In genomic region chr11:68675274-68675673, GRCm38 (mm10) we compare ENCODE assay signal across 13 mouse cellular contexts. TPM values are rescaled to one million over a fixed set of nuclear protein-coding genes. Genes with fewer than 3 reads are reported as not detected.
DNase-seq lines count a peak whose midpoint lies in the region; ATAC-seq and TF ChIP-seq lines count a peak whose summit lies in the region.
"Had no signal": no experiment of that assay in that cellular context is flagged by ENCODE, and none has a peak within 500 bp of the region (broad histone marks: within the 10 kb centered on the region; RNA-seq: fewer than 3 reads in every experiment).

No protein-coding gene starts in this region.

- WGBS in heart, embryonic 13.5 days, result 33% methylated on average over 3 of the region's 3 CpGs
- WGBS in lung, adult 2 months, result 49% methylated on average over 3 of the region's 3 CpGs
- WGBS in liver, embryonic 12.5 days (ENCODE audit: insufficient replicate concordance), result 55% methylated on average over 3 of the region's 3 CpGs

- H3K4me2 ChIP-seq in heart, embryonic 13.5 days, result no peak overlapping the region
- H3K4me2 ChIP-seq in myocyte (ENCODE audit: low read depth), result peak overlapping the region; percentile 24
- no peak overlapping the region for H3K4me2 ChIP-seq in liver, embryonic 12.5 days

- no peaks in the 10 kb centered on the region for H3K36me3 ChIP-seq in heart, embryonic 13.5 days
- H3K36me3 ChIP-seq in myocyte (ENCODE audit: control insufficient read depth, insufficient read depth), result no peaks in the 10 kb centered on the region
- no peaks in the 10 kb centered on the region for H3K36me3 ChIP-seq in liver, embryonic 12.5 days

- H3K9ac ChIP-seq in heart, embryonic 13.5 days, result peak overlapping the region; percentile 58; the same call in 1 of the 2 replicates
- no peak overlapping the region for H3K9ac ChIP-seq in liver, embryonic 12.5 days

- DNase-seq in heart, adult 8-10 months (ENCODE audit: low spot score), result no peak
- peak; percentile 17 for DNase-seq in lung, postnatal 10 days
- no peak for DNase-seq in lung, adult 2 months
- no peak for DNase-seq in B cell, adult 2 months
- DNase-seq: cerebellum, postnatal 25 days; gastrocnemius, postnatal 25 days; kidney, postnatal 14 days; thymus, postnatal 36 days had no signal

- no peak for TF ChIP-seq CTCF in lung, adult 2 months (IDR thresholded peaks at IDR 0.05; ENCODE audit: insufficient read depth, low read length)
- no peak for TF ChIP-seq CTCF in embryonic fibroblast, embryonic 13.5 days (IDR thresholded peaks at IDR 0.05; ENCODE audit: borderline replicate concordance, insufficient read depth, low read length)

- ATAC-seq in heart, embryonic 13.5 days (ENCODE audit: extremely low read depth, insufficient number of reproducible peaks, low FRiP score, low TSS enrichment), result no peak
- no peak for ATAC-seq in liver, embryonic 12.5 days
- ATAC-seq: inflammation-experienced regulatory T-cells, adult 6 months had no signal

- peaks cover 35% of the 10 kb centered on the region for H3K4me1 ChIP-seq in heart, embryonic 13.5 days
- peaks cover 5% of the 10 kb centered on the region for H3K4me1 ChIP-seq in lung, adult 2 months (ENCODE audit: control insufficient read depth, insufficient read depth, low read length)
- H3K4me1 ChIP-seq in embryonic fibroblast, embryonic 13.5 days (ENCODE audit: control insufficient read depth, insufficient read depth, low read length), result peaks cover 7% of the 10 kb centered on the region
- H3K4me1 ChIP-seq in liver, embryonic 12.5 days, result no peaks in the 10 kb centered on the region

- H3K27ac ChIP-seq in heart, embryonic 13.5 days (replicated peaks), result peak overlapping the region; percentile 90
- peak overlapping the region; percentile 91 for H3K27ac ChIP-seq in embryonic fibroblast, embryonic 13.5 days (ENCODE audit: insufficient read depth, low read length)
- H3K27ac ChIP-seq in liver, embryonic 12.5 days, result no peak overlapping the region

- H3K9me3 ChIP-seq in heart, embryonic 13.5 days, result no peaks in the 10 kb centered on the region
- no peaks in the 10 kb centered on the region for H3K9me3 ChIP-seq in liver, embryonic 12.5 days (replicated peaks)

- H3K27me3 ChIP-seq in heart, embryonic 13.5 days (replicated peaks), result no peaks in the 10 kb centered on the region
- H3K27me3 ChIP-seq in myocyte (ENCODE audit: control insufficient read depth, insufficient read depth, insufficient read length), result no peaks in the 10 kb centered on the region
- H3K27me3 ChIP-seq in liver, embryonic 12.5 days (replicated peaks), result peaks cover 6% of the 10 kb centered on the region; the same call in 1 of the 2 replicates

- H3ac ChIP-seq in myocyte (ENCODE audit: control insufficient read depth, insufficient read length), result no peak overlapping the region

- H3K79me2 ChIP-seq in myocyte (ENCODE audit: control insufficient read depth, insufficient read depth), result no peaks in the 10 kb centered on the region

- no peak overlapping the region for H3K4me3 ChIP-seq in heart, embryonic 13.5 days
- no peak overlapping the region for H3K4me3 ChIP-seq in lung, adult 2 months (replicated peaks; ENCODE audit: extremely low read depth, low read depth, low read length)
- no peak overlapping the region for H3K4me3 ChIP-seq in embryonic fibroblast, embryonic 13.5 days (ENCODE audit: insufficient read depth, low read length)
- no peak overlapping the region for H3K4me3 ChIP-seq in myocyte
- H3K4me3 ChIP-seq in liver, embryonic 12.5 days, result no peak overlapping the region

- no peak for TF ChIP-seq POLR2A in lung, adult 2 months (IDR thresholded peaks at IDR 0.05; ENCODE audit: borderline replicate concordance, extremely low read depth, low read depth, low read length)
- no peak for TF ChIP-seq POLR2A in embryonic fibroblast, embryonic 13.5 days (IDR thresholded peaks at IDR 0.05; ENCODE audit: low read depth, low read length)
- TF ChIP-seq POLR2A in myocyte (IDR thresholded peaks at IDR 0.05; ENCODE audit: insufficient read length, low read depth), result no peak

TF ChIP-seq in myocyte, 11 proteins besides CTCF, POLR2A, EP300 and RAD21:
- TF ChIP-seq MAX (IDR thresholded peaks at IDR 0.05; ENCODE audit: low read depth) (no peak), CEBPB (IDR thresholded peaks at IDR 0.05; ENCODE audit: insufficient read depth, poor library complexity, severe bottlenecking) (peak; percentile 39; the same call in 1 of the 2 replicates), E2F4 (IDR thresholded peaks at IDR 0.05; ENCODE audit: insufficient read depth) (no peak), POLR2AphosphoS2 (IDR thresholded peaks at IDR 0.05; ENCODE audit: insufficient read length, low read depth) (no peak), TCF3 (IDR thresholded peaks at IDR 0.05; ENCODE audit: insufficient read length, low read depth) (no peak), SRF (IDR thresholded peaks at IDR 0.05; ENCODE audit: control insufficient read depth, insufficient read length, low read depth) (no peak), USF1 (IDR thresholded peaks at IDR 0.05; ENCODE audit: low read depth) (no peak)

RNA-seq across cellular contexts. Expression of gene Myh10, which starts 16.1 kb away (rescaled TPM):
- 124 and 133 TPM in 2 replicates for polyA plus RNA-seq in heart, embryonic 13.5 days (2015; fragmentation: Nextera tagmentation; extraction: Ambion mirVana)
- 10 to 100 TPM; 21.6 to 24.0 (median 22.9) TPM for total RNA-seq in heart, adult 8-10 months (2022)
- 103 and 123 TPM in 2 replicates for polyA plus RNA-seq in lung, adult 2 months (2012; rRNA removed)
- polyA plus RNA-seq in embryonic fibroblast, embryonic 13.5 days (2011; ENCODE audit: insufficient read length, low read depth, missing spikeins), result 459 and 533 TPM in 2 replicates
- 20.9 TPM for polyA plus RNA-seq in myocyte (2012; fragmentation: generic; extraction: Trizol)
- 34.6 and 37.0 TPM in 2 replicates for polyA plus RNA-seq in liver, embryonic 12.5 days (2016; fragmentation: Nextera tagmentation; extraction: Ambion mirVana)
